Mouse (Mus musculus): ENCODE measurements around the gene Olfr435. TPM values are rescaled to one million over a fixed set of nuclear protein-coding genes. Genes with fewer than 3 reads are reported as not detected.
"Not testable (repeated sequence)": the region's sequence is repeated elsewhere in the genome, so short reads cannot be mapped to it uniquely, and the experiment has no call there.

The Olfr435 gene
- polyA plus RNA-seq, 1 experiment from 2014 or later, result not detected

DNA sequence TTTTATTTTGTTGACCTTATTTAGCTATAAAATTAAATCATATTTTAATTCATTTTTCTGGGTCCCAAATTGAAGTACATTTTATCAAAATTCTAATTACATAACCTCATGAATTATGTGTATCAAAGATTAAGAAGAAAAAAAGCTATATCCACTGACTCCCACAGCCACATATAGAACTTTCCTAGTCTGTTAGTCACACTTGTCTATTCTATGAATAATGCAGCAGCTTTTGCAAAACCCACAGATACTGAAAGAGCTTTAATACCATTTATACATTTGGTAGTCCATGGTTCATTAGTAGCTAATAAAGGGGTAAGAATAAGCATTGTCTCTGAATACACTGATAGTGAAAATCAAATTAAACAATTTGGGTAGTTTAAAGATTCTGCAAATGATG lies 5.8 kb downstream of the Olfr435 start:
- no peaks in the 10 kb centered on the region for H3K4me1 ChIP-seq (ENCODE audit: control insufficient read depth, insufficient read depth, low read length)
- ATAC-seq (ENCODE audit: insufficient read depth, low FRiP score), result no peak
- H3K27me3 ChIP-seq (ENCODE audit: control insufficient read depth, insufficient read depth, low read length), result no peaks in the 10 kb centered on the region
- H3K9ac ChIP-seq (ENCODE audit: low read length), result no peak overlapping the region
- H3K4me3 ChIP-seq (replicated peaks; ENCODE audit: low read length), result no peak overlapping the region
- no peaks in the 10 kb centered on the region for H3K9me3 ChIP-seq (replicated peaks; ENCODE audit: control insufficient read depth, low read length)
- H3K4me2 ChIP-seq (ENCODE audit: low read depth, low read length), result no peak overlapping the region
- no peaks in the 10 kb centered on the region for H3K36me3 ChIP-seq (ENCODE audit: control insufficient read depth, insufficient read depth, low read length)
- no peak overlapping the region for H3K27ac ChIP-seq (ENCODE audit: low read length)

DNA sequence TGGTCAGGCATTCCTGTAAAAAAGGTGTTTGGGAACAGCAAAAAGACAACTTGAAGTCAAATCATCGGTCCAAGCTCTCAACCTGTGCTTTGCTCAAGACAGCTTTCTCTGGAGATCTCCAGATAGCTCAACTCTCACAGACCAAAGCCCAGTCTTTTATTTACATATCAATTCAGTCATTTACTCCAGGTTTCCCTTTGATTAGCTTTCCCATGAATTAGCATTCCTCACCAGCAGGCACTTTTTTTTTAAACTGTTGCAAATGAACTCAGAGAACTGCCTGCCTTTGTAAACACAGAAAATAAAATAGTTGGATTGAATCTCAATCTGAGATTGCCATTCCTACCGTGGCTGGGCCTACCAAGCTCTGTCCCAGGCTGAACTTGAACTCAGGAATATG lies 8.4 kb downstream of the Olfr435 start:
- WGBS, result 43% methylated on average over 2 of the region's 2 CpGs
- no peaks in the 10 kb centered on the region for H3K9me3 ChIP-seq (replicated peaks; ENCODE audit: control insufficient read depth, low read length)
- no peak for ATAC-seq (ENCODE audit: insufficient read depth, low FRiP score)
- H3K4me2 ChIP-seq (ENCODE audit: low read depth, low read length), result no peak overlapping the region
- no peak overlapping the region for H3K4me3 ChIP-seq (replicated peaks; ENCODE audit: low read length)
- no peak overlapping the region for H3K9ac ChIP-seq (ENCODE audit: low read length)
- no peaks in the 10 kb centered on the region for H3K36me3 ChIP-seq (ENCODE audit: control insufficient read depth, insufficient read depth, low read length)
- H3K27ac ChIP-seq (ENCODE audit: low read length), result no peak overlapping the region
- no peaks in the 10 kb centered on the region for H3K27me3 ChIP-seq (ENCODE audit: control insufficient read depth, insufficient read depth, low read length)
- no peaks in the 10 kb centered on the region for H3K4me1 ChIP-seq (ENCODE audit: control insufficient read depth, insufficient read depth, low read length)

GRCm38 (mm10) chr6:43212873-43213272 lies 15.9 kb downstream of the Olfr435 start, which contains the start of gene Olfr434:
Gene Olfr434, plus strand, starts transcription at chr6:43213021.
- not testable (repeated sequence) for H3K4me1 ChIP-seq (ENCODE audit: control insufficient read depth, insufficient read depth, low read length); H3K4me2 ChIP-seq (ENCODE audit: low read depth, low read length); ATAC-seq (ENCODE audit: insufficient read depth, low FRiP score); H3K27ac ChIP-seq (ENCODE audit: low read length); H3K9ac ChIP-seq (ENCODE audit: low read length); H3K27me3 ChIP-seq (ENCODE audit: control insufficient read depth, insufficient read depth, low read length); H3K9me3 ChIP-seq (replicated peaks; ENCODE audit: control insufficient read depth, low read length); H3K36me3 ChIP-seq (ENCODE audit: control insufficient read depth, insufficient read depth, low read length); H3K4me3 ChIP-seq (replicated peaks; ENCODE audit: low read length)

DNA sequence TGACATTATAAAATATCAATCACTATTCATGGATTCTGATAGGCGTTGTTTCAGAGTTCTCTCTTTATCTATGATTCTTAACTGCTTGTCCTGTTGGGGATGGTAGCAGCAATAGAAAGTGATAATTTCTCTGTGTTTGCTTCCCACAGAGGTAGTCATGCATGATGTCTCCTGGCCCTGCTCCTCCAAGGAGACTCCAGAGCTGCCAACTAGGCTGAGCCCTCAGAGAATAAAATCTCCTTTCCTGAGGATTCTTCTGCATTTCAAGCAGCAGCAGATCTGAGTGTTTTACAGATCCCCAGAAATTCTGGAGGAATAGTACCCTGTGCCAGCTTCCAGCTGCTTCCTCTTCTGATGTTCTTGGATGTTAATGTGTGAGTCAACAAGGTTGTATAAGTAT lies 34.3 kb downstream of the Olfr435 start, which contains the start of gene Olfr47:
Gene Olfr47, plus strand, starts transcription at position 275 of the 400 bp plus-strand sequence.
- H3K4me3 ChIP-seq (replicated peaks; ENCODE audit: low read length); H3K36me3 ChIP-seq (ENCODE audit: control insufficient read depth, insufficient read depth, low read length); H3K9me3 ChIP-seq (replicated peaks; ENCODE audit: control insufficient read depth, low read length); H3K27ac ChIP-seq (ENCODE audit: low read length); H3K4me1 ChIP-seq (ENCODE audit: control insufficient read depth, insufficient read depth, low read length); H3K4me2 ChIP-seq (ENCODE audit: low read depth, low read length); H3K9ac ChIP-seq (ENCODE audit: low read length); ATAC-seq (ENCODE audit: insufficient read depth, low FRiP score); H3K27me3 ChIP-seq (ENCODE audit: control insufficient read depth, insufficient read depth, low read length): not testable (repeated sequence)
- WGBS, result 73% methylated on average over 1 of the region's 1 CpGs

GRCm38 (mm10) chr6:43242061-43242460 lies 45.1 kb downstream of the Olfr435 start:
- no peak for ATAC-seq (ENCODE audit: insufficient read depth, low FRiP score)
- no peak overlapping the region for H3K4me2 ChIP-seq (ENCODE audit: low read depth, low read length)

DNA sequence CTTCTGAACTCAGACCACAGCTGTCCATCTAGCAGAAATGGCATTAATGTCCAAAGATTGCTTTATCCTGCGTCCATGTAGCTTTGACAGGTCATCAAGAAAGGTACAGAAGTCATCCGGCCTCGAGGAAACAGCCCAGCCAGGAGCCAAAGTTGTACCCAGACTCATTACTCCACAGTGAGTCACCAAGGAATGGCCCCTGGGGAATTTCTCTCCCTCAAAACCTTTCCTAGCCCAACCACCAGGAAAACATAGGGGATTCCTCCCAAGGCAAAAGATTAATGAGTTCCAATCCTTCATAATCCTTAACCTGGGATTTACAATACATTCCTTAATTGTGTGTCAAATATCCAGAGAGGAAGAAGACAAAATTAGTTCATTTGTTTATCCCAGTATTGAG lies 50.5 kb downstream of the Olfr435 start:
- no peaks in the 10 kb centered on the region for H3K9me3 ChIP-seq (replicated peaks; ENCODE audit: control insufficient read depth, low read length)
- ATAC-seq (ENCODE audit: insufficient read depth, low FRiP score), result no peak
- H3K9ac ChIP-seq (ENCODE audit: low read length), result no peak overlapping the region
- no peaks in the 10 kb centered on the region for H3K4me1 ChIP-seq (ENCODE audit: control insufficient read depth, insufficient read depth, low read length)
- WGBS, result 53% methylated on average over 3 of the region's 3 CpGs
- no peak overlapping the region for H3K27ac ChIP-seq (ENCODE audit: low read length)
- no peaks in the 10 kb centered on the region for H3K36me3 ChIP-seq (ENCODE audit: control insufficient read depth, insufficient read depth, low read length)
- no peak overlapping the region for H3K4me2 ChIP-seq (ENCODE audit: low read depth, low read length)
- H3K4me3 ChIP-seq (replicated peaks; ENCODE audit: low read length), result no peak overlapping the region
- no peaks in the 10 kb centered on the region for H3K27me3 ChIP-seq (ENCODE audit: control insufficient read depth, insufficient read depth, low read length)

More at GRCm38 (mm10) chr6:43242061-43242460, 45.1 kb downstream of the Olfr435 start:
- Histone ChIP-seq H3K4me3 (replicated peaks; ENCODE audit: low read length) (no peak overlapping the region), H3K27ac (ENCODE audit: low read length) (no peak overlapping the region), H3K36me3 (ENCODE audit: control insufficient read depth, insufficient read depth, low read length) (no peaks in the 10 kb centered on the region), H3K4me1 (ENCODE audit: control insufficient read depth, insufficient read depth, low read length) (no peaks in the 10 kb centered on the region), H3K9me3 (replicated peaks; ENCODE audit: control insufficient read depth, low read length) (no peaks in the 10 kb centered on the region), H3K27me3 (ENCODE audit: control insufficient read depth, insufficient read depth, low read length) (no peaks in the 10 kb centered on the region), H3K9ac (ENCODE audit: low read length) (no peak overlapping the region)
- WGBS, result 18% methylated on average over 4 of the region's 4 CpGs

DNA sequence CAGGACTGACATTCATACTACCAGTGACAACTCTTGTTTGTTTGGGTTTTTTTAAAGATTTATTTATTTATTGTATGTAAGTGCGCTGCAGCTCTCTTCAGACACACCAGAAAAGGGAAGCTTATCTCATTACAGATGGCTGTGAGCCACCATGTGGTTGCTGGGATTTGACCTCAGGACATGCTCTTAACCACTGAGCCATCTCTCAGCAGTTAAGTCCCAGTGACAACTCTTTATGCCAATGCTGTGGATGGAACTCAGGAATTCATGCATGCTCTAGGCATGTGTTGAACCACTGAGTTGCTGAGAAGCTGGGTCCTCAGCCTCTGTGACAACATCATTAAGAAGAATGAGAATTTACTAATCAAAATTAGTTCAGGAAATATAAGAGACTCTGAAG lies 56.0 kb downstream of the Olfr435 start:
- Histone ChIP-seq H3K27me3 (ENCODE audit: control insufficient read depth, insufficient read depth, low read length) (no peaks in the 10 kb centered on the region), H3K36me3 (ENCODE audit: control insufficient read depth, insufficient read depth, low read length) (no peaks in the 10 kb centered on the region), H3K9me3 (replicated peaks; ENCODE audit: control insufficient read depth, low read length) (no peaks in the 10 kb centered on the region), H3K4me3 (replicated peaks; ENCODE audit: low read length) (no peak overlapping the region), H3K4me1 (ENCODE audit: control insufficient read depth, insufficient read depth, low read length) (no peaks in the 10 kb centered on the region), H3K9ac (ENCODE audit: low read length) (no peak overlapping the region), H3K27ac (ENCODE audit: low read length) (no peak overlapping the region), H3K4me2 (ENCODE audit: low read depth, low read length) (no peak overlapping the region)
- ATAC-seq (ENCODE audit: insufficient read depth, low FRiP score), result no peak
- WGBS, result 82% methylated on average over 1 of the region's 1 CpGs

Other genes with a start within 250 kb of the Olfr435 start
- gene Olfr444, start 248.1 kb upstream of the Olfr435 start, polyA plus RNA-seq (2015; fragmentation: Nextera tagmentation; extraction: Ambion mirVana), result not detected in 2 replicates
- not detected in 2 replicates for gene Olfr441, start 90.8 kb upstream of the Olfr435 start, polyA plus RNA-seq (2015; fragmentation: Nextera tagmentation; extraction: Ambion mirVana)
- not detected in 2 replicates for gene Olfr237-ps1, start 50.6 kb upstream of the Olfr435 start, polyA plus RNA-seq (2015; fragmentation: Nextera tagmentation; extraction: Ambion mirVana)
- gene Olfr437, start 33.9 kb upstream of the Olfr435 start, polyA plus RNA-seq (2015; fragmentation: Nextera tagmentation; extraction: Ambion mirVana), result not detected in 2 replicates
- gene Olfr13, start 25.0 kb upstream of the Olfr435 start, polyA plus RNA-seq (2015; fragmentation: Nextera tagmentation; extraction: Ambion mirVana), result not detected in 2 replicates
- not detected in 2 replicates for gene Olfr434, start 15.9 kb downstream of the Olfr435 start, polyA plus RNA-seq (2015; fragmentation: Nextera tagmentation; extraction: Ambion mirVana)
- not detected in 2 replicates for gene Olfr47, start 34.4 kb downstream of the Olfr435 start, polyA plus RNA-seq (2015; fragmentation: Nextera tagmentation; extraction: Ambion mirVana)
- 21.0 and 23.5 TPM in 2 replicates for gene Arhgef5, start 68.4 kb downstream of the Olfr435 start, polyA plus RNA-seq (2015; fragmentation: Nextera tagmentation; extraction: Ambion mirVana)
- gene Nobox, start 112.4 kb downstream of the Olfr435 start, polyA plus RNA-seq (2015; fragmentation: Nextera tagmentation; extraction: Ambion mirVana), result not detected in 2 replicates